Mouse (Mus musculus): ENCODE measurements around the gene Gsdmc4. TPM values are rescaled to one million over a fixed set of nuclear protein-coding genes. Genes with fewer than 3 reads are reported as not detected.
"Not testable (repeated sequence)": the region's sequence is repeated elsewhere in the genome, so short reads cannot be mapped to it uniquely, and the experiment has no call there.

Gsdmc4 gene
- total RNA-seq (2014; rRNA removed; ENCODE audit: low replicate concordance): not detected in 2 replicates
- polyA plus RNA-seq (2015; fragmentation: Nextera tagmentation; extraction: Ambion mirVana): not detected in 2 replicates

DNA sequence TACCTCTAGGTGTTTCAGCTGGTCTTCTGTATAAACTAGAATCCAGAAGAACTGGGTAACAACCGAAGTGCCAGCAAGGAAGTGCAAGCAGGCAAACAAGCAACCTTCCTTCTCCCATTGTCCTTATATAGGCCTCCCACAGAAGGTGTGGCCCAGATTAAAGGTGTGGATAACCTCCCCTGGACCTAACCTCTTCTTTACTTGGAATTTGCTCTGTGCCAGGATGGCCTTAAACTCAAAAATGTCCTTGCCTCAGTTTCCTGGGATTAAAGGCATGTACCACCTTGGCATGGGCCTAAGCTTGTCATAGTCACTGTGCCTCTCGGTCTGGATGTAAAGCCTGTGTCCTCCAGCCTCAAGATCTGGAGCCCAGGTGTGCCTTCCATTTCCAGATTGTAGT is at the start of gene Gsdmc4:
Gene Gsdmc4 (minus strand): TSS at position 101 of the 400 bp plus-strand sequence.
- H3K4me2 ChIP-seq (ENCODE audit: low read depth, low read length); H3K9me3 ChIP-seq (replicated peaks; ENCODE audit: control insufficient read depth, low read length); H3K27ac ChIP-seq (ENCODE audit: low read depth); H3K9ac ChIP-seq (replicated peaks; ENCODE audit: low read depth, low read length); H3K4me3 ChIP-seq (ENCODE audit: low read depth, low read length); ATAC-seq (ENCODE audit: insufficient read depth, low read depth); H3K4me1 ChIP-seq (ENCODE audit: control insufficient read depth, insufficient read depth); DNase-seq (ENCODE audit: low spot score); H3K36me3 ChIP-seq (replicated peaks; ENCODE audit: control insufficient read depth, insufficient read depth, low read length); H3K27me3 ChIP-seq (ENCODE audit: control insufficient read depth, insufficient read depth, low read length): not testable (repeated sequence)
- 81% methylated on average over 2 of the region's 2 CpGs for WGBS

DNA sequence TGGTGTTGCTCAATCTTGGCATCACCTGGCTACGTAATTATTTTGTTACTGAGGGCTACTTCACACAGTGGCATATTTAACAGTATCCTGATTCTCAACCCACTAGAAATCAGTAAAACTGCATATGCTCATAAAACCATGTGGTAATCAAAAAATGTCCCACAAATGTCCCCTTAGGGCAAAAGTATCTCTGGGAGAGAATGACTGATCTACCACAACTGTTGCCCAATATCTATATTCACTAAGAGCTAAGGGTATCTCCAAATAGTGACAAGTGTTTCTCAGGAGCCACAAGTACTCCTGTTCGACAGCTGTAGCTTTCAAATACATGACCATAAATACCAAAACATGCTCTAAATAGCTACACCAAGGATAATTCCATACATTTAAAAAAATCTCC is 48.4 kb upstream of the Gsdmc4 start:
- Histone ChIP-seq H3K9ac (replicated peaks; ENCODE audit: low read depth, low read length) (no peak overlapping the region), H3K4me2 (ENCODE audit: low read depth, low read length) (no peak overlapping the region), H3K9me3 (replicated peaks; ENCODE audit: control insufficient read depth, low read length) (no peaks in the 10 kb centered on the region), H3K27ac (ENCODE audit: low read depth) (no peak overlapping the region), H3K36me3 (replicated peaks; ENCODE audit: control insufficient read depth, insufficient read depth, low read length) (no peaks in the 10 kb centered on the region), H3K4me3 (ENCODE audit: low read depth, low read length) (no peak overlapping the region), H3K27me3 (ENCODE audit: control insufficient read depth, insufficient read depth, low read length) (no peaks in the 10 kb centered on the region), H3K4me1 (ENCODE audit: control insufficient read depth, insufficient read depth) (peaks cover 7% of the 10 kb centered on the region; the same call in 1 of the 2 replicates)
- 86% methylated on average over 2 of the region's 2 CpGs for WGBS
- TF ChIP-seq EP300 (IDR thresholded peaks at IDR 0.05; ENCODE audit: low read depth) (no peak), CTCF (IDR thresholded peaks at IDR 0.05; ENCODE audit: low read depth) (no peak)
- DNase-seq (ENCODE audit: low spot score) (no peak), ATAC-seq (ENCODE audit: insufficient read depth, low read depth) (no peak)

DNA sequence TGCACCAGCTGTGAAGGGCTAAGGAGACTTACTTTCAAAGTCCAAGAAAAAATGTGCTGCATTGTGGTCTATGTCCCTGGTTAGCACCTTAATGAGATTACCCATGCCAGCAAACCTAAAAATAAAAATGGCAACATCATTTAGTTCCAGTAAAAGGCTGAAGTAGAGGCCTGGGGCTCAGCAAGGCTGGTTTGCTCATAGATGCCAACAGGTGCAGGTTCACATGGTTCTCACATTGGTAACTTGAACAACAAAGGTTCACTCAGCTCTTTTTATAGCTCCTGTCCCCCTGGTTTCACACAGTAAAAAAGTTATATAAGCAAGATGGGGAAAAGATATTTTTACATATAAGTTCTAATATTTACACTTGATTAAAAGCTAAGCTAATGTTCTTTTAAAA is 45.5 kb upstream of the Gsdmc4 start:
- Histone ChIP-seq H3K4me2 (ENCODE audit: low read depth, low read length) (no peak overlapping the region), H3K4me3 (ENCODE audit: low read depth, low read length) (no peak overlapping the region), H3K27me3 (ENCODE audit: control insufficient read depth, insufficient read depth, low read length) (no peaks in the 10 kb centered on the region), H3K36me3 (replicated peaks; ENCODE audit: control insufficient read depth, insufficient read depth, low read length) (no peaks in the 10 kb centered on the region), H3K9ac (replicated peaks; ENCODE audit: low read depth, low read length) (no peak overlapping the region), H3K9me3 (replicated peaks; ENCODE audit: control insufficient read depth, low read length) (no peaks in the 10 kb centered on the region), H3K27ac (ENCODE audit: low read depth) (no peak overlapping the region), H3K4me1 (ENCODE audit: control insufficient read depth, insufficient read depth) (0 out of 2 replicates have a peak, but pooled peaks cover 5% of the 10 kb centered on the region)
- no peak for ATAC-seq (ENCODE audit: insufficient read depth, low read depth)
- TF ChIP-seq EP300 (IDR thresholded peaks at IDR 0.05; ENCODE audit: low read depth) (no peak), CTCF (IDR thresholded peaks at IDR 0.05; ENCODE audit: low read depth) (no peak)
- DNase-seq (ENCODE audit: low spot score): no peak

DNA sequence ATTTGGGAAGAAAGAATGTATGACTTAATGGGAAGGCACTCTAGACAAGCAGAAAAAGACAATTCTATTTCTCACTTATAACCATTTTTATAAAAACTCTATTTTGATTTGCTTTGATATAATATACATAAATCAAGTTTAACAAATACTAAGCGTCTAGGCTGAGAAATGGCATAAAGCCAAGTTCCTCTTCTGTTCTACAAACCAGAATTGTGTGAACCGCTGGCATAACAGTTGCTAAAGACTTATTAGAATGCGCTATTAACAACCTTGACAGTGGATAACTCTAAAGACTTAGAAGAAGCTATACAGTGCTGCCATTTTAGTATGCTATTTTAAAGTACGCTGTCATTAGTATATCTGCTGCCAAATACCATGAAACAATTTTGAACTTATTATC is 41.2 kb upstream of the Gsdmc4 start:
- no peak overlapping the region for H3K4me3 ChIP-seq (ENCODE audit: low read depth, low read length)
- H3K27ac ChIP-seq (ENCODE audit: low read depth): no peak overlapping the region
- WGBS: 80% methylated on average over 4 of the region's 4 CpGs
- ATAC-seq (ENCODE audit: insufficient read depth, low read depth) (no peak), DNase-seq (ENCODE audit: low spot score) (no peak)
- no peaks in the 10 kb centered on the region for H3K4me1 ChIP-seq (ENCODE audit: control insufficient read depth, insufficient read depth)
- H3K9me3 ChIP-seq (replicated peaks; ENCODE audit: control insufficient read depth, low read length): no peaks in the 10 kb centered on the region
- H3K4me2 ChIP-seq (ENCODE audit: low read depth, low read length): no peak overlapping the region
- H3K36me3 ChIP-seq (replicated peaks; ENCODE audit: control insufficient read depth, insufficient read depth, low read length): peaks cover 7% of the 10 kb centered on the region; the same call in 1 of the 2 replicates
- H3K27me3 ChIP-seq (ENCODE audit: control insufficient read depth, insufficient read depth, low read length): no peaks in the 10 kb centered on the region
- TF ChIP-seq EP300 (IDR thresholded peaks at IDR 0.05; ENCODE audit: low read depth) (no peak), CTCF (IDR thresholded peaks at IDR 0.05; ENCODE audit: low read depth) (no peak)
- H3K9ac ChIP-seq (replicated peaks; ENCODE audit: low read depth, low read length): no peak overlapping the region

DNA sequence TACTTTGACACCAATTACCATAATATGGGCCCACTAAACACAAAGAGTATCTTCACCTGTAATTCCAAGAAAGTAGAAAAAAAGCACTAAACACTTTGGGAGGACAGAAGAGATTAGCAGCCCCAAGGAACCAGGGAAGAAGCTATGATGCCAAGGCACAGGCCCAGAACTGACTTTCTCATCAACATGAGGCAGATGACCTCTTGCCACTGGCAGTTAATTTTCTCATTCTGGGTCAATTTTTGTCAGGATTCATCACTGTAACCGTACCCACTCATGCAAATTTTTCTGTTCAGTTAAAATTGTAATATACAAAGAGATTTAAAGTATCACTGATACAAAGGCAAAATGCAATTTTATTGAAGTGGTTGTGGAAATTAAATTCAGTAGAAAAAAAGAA is 29.1 kb upstream of the Gsdmc4 start:
- DNase-seq (ENCODE audit: low spot score) (no peak), ATAC-seq (ENCODE audit: insufficient read depth, low read depth) (no peak)
- H3K9ac ChIP-seq (replicated peaks; ENCODE audit: low read depth, low read length): no peak overlapping the region
- no peak overlapping the region for H3K4me3 ChIP-seq (ENCODE audit: low read depth, low read length)
- no peak for TF ChIP-seq EP300 (IDR thresholded peaks at IDR 0.05; ENCODE audit: low read depth)
- no peak overlapping the region for H3K4me2 ChIP-seq (ENCODE audit: low read depth, low read length)
- no peaks in the 10 kb centered on the region for H3K27me3 ChIP-seq (ENCODE audit: control insufficient read depth, insufficient read depth, low read length)
- H3K27ac ChIP-seq (ENCODE audit: low read depth): no peak overlapping the region
- peaks cover 25% of the 10 kb centered on the region for H3K36me3 ChIP-seq (replicated peaks; ENCODE audit: control insufficient read depth, insufficient read depth, low read length)
- WGBS: 90% methylated on average over 1 of the region's 1 CpGs
- H3K9me3 ChIP-seq (replicated peaks; ENCODE audit: control insufficient read depth, low read length): no peaks in the 10 kb centered on the region
- no peaks in the 10 kb centered on the region for H3K4me1 ChIP-seq (ENCODE audit: control insufficient read depth, insufficient read depth)

- no peak overlapping the region for H3K9ac ChIP-seq (replicated peaks; ENCODE audit: low read depth, low read length)
- no peak overlapping the region for H3K27ac ChIP-seq (ENCODE audit: low read depth)
- WGBS: 90% methylated on average over 1 of the region's 1 CpGs
- no peaks in the 10 kb centered on the region for H3K4me1 ChIP-seq (ENCODE audit: control insufficient read depth, insufficient read depth)
- H3K36me3 ChIP-seq (replicated peaks; ENCODE audit: control insufficient read depth, insufficient read depth, low read length): peaks cover 42% of the 10 kb centered on the region
- no peaks in the 10 kb centered on the region for H3K27me3 ChIP-seq (ENCODE audit: control insufficient read depth, insufficient read depth, low read length)
- no peak for TF ChIP-seq EP300 (IDR thresholded peaks at IDR 0.05; ENCODE audit: low read depth)
- no peak for TF ChIP-seq CTCF (IDR thresholded peaks at IDR 0.05; ENCODE audit: low read depth)
- H3K4me3 ChIP-seq (ENCODE audit: low read depth, low read length): no peak overlapping the region
- no peak for ATAC-seq (ENCODE audit: insufficient read depth, low read depth)
- DNase-seq (ENCODE audit: low spot score): no peak
- H3K4me2 ChIP-seq (ENCODE audit: low read depth, low read length): no peak overlapping the region
- no peaks in the 10 kb centered on the region for H3K9me3 ChIP-seq (replicated peaks; ENCODE audit: control insufficient read depth, low read length)
These were observed 20.6 kb upstream of the Gsdmc4 start for GRCm38 (mm10) chr15:63932656-63933055.
